Mouse (Mus musculus) neural tube, embryonic 15.5 days (tissue): ENCODE measurements at regions not wholly inside any gene's neighbourhood (a gene's known extent, or its start where the extent isn't known, plus 50 kb on each side); places are given as distances from the start of the nearest gene placed in this dataset.

Source experiments
- ATAC-seq: fragments of 200-750 bp; cut with Nextera tagmentation; 2 replicates; pipeline ENCODE4 v1.8.0; 2017; ENCODE audit warnings: mild to moderate bottlenecking, moderate TSS enrichment, moderate library complexity; ENCODE audit not compliant: low FRiP score
- H3K27ac ChIP-seq: fragments of 300-500 bp; sonication (generic); replicated peaks from 2 replicates; pipeline ENCODE4 v1.5.1; 2015; ENCODE audit warnings: mild to moderate bottlenecking, inconsistent platforms
- H3K27me3 ChIP-seq: fragments of 300-500 bp; sonication (generic); replicated peaks from 2 replicates; pipeline ENCODE4 v1.6.1; 2015; ENCODE audit warnings: inconsistent platforms
- H3K36me3 ChIP-seq: fragments of 300-500 bp; sonication (generic); 2 replicates; pipeline ENCODE4 v1.6.1; 2015; ENCODE audit warnings: inconsistent platforms
- H3K4me1 ChIP-seq: fragments of 300-500 bp; sonication (generic); 2 replicates; pipeline ENCODE4 v1.6.1; 2015; ENCODE audit warnings: inconsistent platforms
- H3K4me2 ChIP-seq: fragments of 300-500 bp; sonication (generic); 2 replicates; pipeline ENCODE4 v1.6.1; 2015; ENCODE audit warnings: inconsistent platforms, mild to moderate bottlenecking, moderate library complexity
- H3K4me3 ChIP-seq: fragments of 300-500 bp; sonication (generic); replicated peaks from 2 replicates; pipeline ENCODE4 v1.5.1; 2015; ENCODE audit warnings: mild to moderate bottlenecking, inconsistent platforms
- H3K9ac ChIP-seq: fragments of 300-500 bp; sonication (generic); replicated peaks from 2 replicates; pipeline ENCODE4 v1.6.1; 2015; ENCODE audit warnings: mild to moderate bottlenecking, inconsistent platforms
- H3K9me3 ChIP-seq: fragments of 300-500 bp; sonication (generic); replicated peaks from 2 replicates; pipeline ENCODE4 v1.6.1; 2016; ENCODE audit warnings: inconsistent platforms
- WGBS: fragments of 180-500 bp; shearing (Covaris S2); methylation state at CpG from one replicate; pipeline ENCODE4 v1.1.7; 2015; ENCODE audit warnings: mixed read lengths; 5-methylcytosine and 5-hydroxymethylcytosine counted together

DNA sequence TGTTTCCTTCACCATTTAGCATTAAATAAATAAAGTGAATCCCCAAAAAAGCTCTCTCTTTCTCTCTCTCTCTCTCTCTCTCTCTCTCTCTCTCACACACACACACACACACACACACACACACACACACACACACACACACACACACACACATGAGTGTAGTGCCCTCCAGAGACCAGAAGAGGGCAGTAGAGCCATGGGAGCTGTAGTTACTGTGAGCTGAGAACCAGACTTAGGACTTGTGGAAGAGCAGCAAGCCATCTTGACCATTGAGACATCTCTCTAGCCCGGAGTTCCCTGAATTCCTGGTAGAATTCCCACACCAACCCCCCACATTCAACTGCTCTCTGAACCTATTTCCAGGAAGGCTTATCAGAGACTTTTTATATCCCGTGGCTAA, 190.3 kb downstream of the Rplp1 start:
- Histone ChIP-seq H3K4me1 (peaks cover 16% of the 10 kb centered on the region), H3K4me2 (no peak overlapping the region), H3K9me3 (no peaks in the 10 kb centered on the region), H3K9ac (no peak overlapping the region), H3K27me3 (no peaks in the 10 kb centered on the region), H3K4me3 (no peak overlapping the region), H3K36me3 (no peaks in the 10 kb centered on the region), H3K27ac (no peak overlapping the region)
- no peak for ATAC-seq
- 92% methylated on average over 2 of the region's 2 CpGs for WGBS

DNA sequence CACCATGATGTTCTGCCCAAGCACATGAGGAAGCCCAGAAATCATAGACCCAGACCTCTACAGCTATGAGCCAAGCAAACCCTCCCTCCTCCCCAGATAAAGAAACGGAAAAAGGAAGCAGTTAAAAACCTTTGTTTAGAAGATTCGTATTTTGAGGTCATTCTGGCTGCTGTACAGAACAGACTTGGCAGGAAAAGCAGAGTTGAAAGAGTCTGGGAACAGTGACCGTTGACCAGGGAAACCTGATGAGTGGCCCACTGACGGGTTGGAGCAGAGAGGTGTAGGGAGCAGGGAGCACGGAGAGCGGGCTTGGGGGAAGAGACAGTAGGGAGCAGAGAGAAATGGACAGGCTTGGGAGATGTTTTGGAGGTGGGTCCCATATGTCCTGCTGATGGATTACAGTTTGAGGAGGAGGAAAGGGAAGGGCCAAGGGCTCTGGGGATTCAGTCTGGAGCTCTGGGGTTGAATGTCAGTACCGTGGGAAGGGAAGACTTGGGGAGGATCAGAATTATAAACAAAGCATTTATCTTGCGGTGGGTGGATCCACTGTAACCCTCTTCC, 191.2 kb downstream of the Rplp1 start:
- H3K9ac ChIP-seq: no peak overlapping the region
- no peaks in the 10 kb centered on the region for H3K36me3 ChIP-seq
- 76% methylated on average over 8 of the region's 8 CpGs for WGBS
- H3K4me1 ChIP-seq: peaks cover 16% of the 10 kb centered on the region
- H3K9me3 ChIP-seq: no peaks in the 10 kb centered on the region
- no peak for ATAC-seq
- no peak overlapping the region for H3K4me2 ChIP-seq
- 0 out of 2 replicates have a peak, but pooled peaks cover 5% of the 10 kb centered on the region for H3K27me3 ChIP-seq
- no peak overlapping the region for H3K4me3 ChIP-seq
- no peak overlapping the region for H3K27ac ChIP-seq

DNA sequence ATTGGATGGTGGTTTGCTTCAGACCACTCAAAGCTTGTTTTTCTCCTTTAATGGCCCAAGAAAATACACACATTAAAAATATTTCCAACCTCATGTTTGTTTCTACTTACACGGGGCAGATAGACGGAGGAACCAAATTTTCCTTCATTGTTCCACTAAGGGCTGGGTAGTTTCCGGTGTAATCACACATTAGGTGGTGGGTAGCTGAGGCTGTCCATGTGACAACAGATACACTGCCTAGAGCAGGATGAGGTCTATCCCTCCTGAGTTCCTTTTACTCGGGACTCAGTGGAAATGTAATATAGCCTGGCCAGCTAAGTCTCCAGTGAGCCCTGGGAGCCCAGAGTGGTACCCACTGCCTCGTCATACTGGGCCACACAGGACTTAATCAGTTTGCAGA, 192.5 kb downstream of the Rplp1 start:
- Histone ChIP-seq H3K9me3 (no peaks in the 10 kb centered on the region), H3K4me3 (no peak overlapping the region), H3K27ac (no peak overlapping the region), H3K4me1 (peaks cover 17% of the 10 kb centered on the region), H3K36me3 (no peaks in the 10 kb centered on the region), H3K27me3 (0 out of 2 replicates have a peak, but pooled peaks cover 5% of the 10 kb centered on the region), H3K4me2 (no peak overlapping the region), H3K9ac (no peak overlapping the region)
- 90% methylated on average over 5 of the region's 5 CpGs for WGBS
- no peak for ATAC-seq

DNA sequence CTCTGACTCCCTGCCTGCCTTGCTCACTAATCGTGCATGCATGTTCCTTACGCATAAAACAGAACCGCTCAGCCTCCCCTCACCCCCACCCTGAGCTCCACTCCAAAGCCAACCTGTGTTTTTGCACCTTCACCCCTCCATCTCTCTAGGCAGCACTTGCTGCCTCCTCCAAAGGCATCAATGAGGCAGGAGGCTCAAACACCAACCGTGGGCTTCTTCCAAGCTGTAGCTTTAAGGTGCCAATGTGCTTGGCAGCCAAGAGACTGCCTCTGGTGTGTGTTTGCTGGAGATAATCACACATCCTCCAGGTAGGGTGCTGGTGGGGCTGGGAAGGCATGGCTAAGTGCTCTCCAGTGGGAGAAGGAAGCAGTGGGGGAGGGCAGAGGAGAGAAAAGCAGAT, 193.3 kb downstream of the Rplp1 start:
- ATAC-seq: no peak
- Histone ChIP-seq H3K36me3 (no peaks in the 10 kb centered on the region), H3K9ac (no peak overlapping the region), H3K4me3 (no peak overlapping the region), H3K4me2 (no peak overlapping the region), H3K4me1 (peaks cover 19% of the 10 kb centered on the region), H3K27ac (peak overlapping the region; percentile 20; the same call in 1 of the 2 replicates), H3K9me3 (no peaks in the 10 kb centered on the region), H3K27me3 (0 out of 2 replicates have a peak, but pooled peaks cover 5% of the 10 kb centered on the region)
- 32% methylated on average over 4 of the region's 4 CpGs for WGBS

DNA sequence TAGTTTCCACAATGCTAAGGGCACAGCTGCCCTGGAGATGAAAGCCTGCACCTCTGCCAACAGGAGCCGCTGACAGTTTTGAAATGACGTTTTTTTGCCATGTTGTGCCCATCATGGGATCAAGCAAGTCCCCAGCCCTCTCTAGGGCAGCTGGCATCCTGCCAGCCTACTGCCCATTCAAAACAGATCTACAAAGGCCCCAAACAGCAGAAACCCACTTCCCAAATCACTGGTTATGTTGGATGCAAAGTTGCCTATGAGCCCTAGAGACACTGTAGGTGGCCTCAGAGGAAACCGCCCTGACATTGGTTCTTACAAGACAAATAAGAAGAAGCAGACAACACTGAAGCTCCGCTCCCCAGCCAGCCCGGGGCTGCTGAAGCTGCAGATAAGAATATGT, 194.1 kb downstream of the Rplp1 start:
- H3K9ac ChIP-seq: no peak overlapping the region

DNA sequence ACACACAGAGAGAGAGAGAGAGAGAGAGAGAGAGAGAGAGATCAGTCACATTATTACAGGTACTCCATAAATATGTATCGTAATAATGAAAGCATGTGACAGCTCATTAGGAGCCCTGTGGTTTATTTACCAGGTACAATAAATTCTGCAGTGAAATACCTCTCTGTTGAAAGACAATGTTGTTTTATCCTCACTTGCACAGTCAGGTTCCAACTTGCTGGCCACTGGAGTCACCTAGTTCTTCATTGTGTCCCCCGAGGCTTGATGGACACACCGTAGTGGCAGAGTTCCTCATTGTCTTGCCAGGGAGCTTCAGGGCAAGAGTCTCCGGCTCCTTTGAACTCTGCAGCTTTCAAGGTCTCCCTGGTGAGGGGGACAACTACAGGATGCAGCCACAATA, 197.6 kb downstream of the Rplp1 start:
- H3K4me1 ChIP-seq: peaks cover 37% of the 10 kb centered on the region
- no peak overlapping the region for H3K4me3 ChIP-seq
- no peak overlapping the region for H3K4me2 ChIP-seq
- no peak overlapping the region for H3K9ac ChIP-seq
- no peaks in the 10 kb centered on the region for H3K36me3 ChIP-seq
- H3K27ac ChIP-seq: no peak overlapping the region
- ATAC-seq: no peak
- 0 out of 2 replicates have a peak, but pooled peaks cover 5% of the 10 kb centered on the region for H3K27me3 ChIP-seq
- H3K9me3 ChIP-seq: no peaks in the 10 kb centered on the region
- 36% methylated on average over 4 of the region's 4 CpGs for WGBS

More for the DNA sequence above, 194.1 kb downstream of the Rplp1 start:
- ATAC-seq: no peak
- no peaks in the 10 kb centered on the region for H3K9me3 ChIP-seq
- peaks cover 19% of the 10 kb centered on the region for H3K4me1 ChIP-seq
- 49% methylated on average over 5 of the region's 5 CpGs for WGBS
- no peak overlapping the region for H3K4me2 ChIP-seq
- H3K27ac ChIP-seq: peak overlapping the region; percentile 20; the same call in 1 of the 2 replicates
- H3K27me3 ChIP-seq: 0 out of 2 replicates have a peak, but pooled peaks cover 5% of the 10 kb centered on the region
- no peaks in the 10 kb centered on the region for H3K36me3 ChIP-seq
- no peak overlapping the region for H3K4me3 ChIP-seq

DNA sequence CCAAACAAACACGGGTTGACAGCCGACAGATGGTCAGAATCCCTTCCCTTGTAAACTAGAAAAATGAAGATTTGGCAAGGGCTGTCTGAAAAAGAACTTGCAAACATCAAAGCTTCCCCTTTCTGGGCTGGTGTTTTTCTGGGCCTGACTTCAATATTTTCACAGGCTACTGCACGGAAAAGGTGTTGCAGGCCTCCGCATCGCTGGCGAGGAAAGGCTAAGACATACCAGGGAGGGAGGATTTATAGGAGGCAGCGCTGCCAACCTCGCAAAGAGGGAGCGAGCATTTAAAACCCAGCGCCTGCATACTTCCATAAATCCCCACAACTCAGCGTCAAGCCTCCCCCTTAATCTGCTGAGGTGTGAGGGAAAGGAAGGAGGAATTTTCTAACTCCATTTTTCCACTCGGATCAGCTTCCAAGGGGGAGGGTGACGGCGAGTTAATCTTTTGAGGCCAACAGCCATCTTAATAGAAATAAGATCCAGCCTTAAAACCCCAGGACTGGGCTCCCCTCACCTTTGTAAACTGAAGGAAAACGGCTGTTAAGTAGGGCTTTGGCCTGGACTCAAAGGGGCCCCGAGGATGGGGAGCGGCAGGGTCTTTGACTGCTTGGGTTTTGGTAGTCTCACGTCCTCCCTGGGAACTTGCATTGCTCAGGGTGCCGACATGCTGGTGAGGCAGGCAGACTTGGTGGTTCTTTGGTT, 199.9 kb downstream of the Rplp1 start:
- H3K4me3 ChIP-seq: no peak overlapping the region
- H3K27ac ChIP-seq: peak overlapping the region; percentile 4; the same call in 1 of the 2 replicates
- H3K27me3 ChIP-seq: 0 out of 2 replicates have a peak, but pooled peaks cover 5% of the 10 kb centered on the region
- no peaks in the 10 kb centered on the region for H3K9me3 ChIP-seq
- peaks cover 26% of the 10 kb centered on the region for H3K4me1 ChIP-seq
- H3K9ac ChIP-seq: no peak overlapping the region
- ATAC-seq: no peak
- no peaks in the 10 kb centered on the region for H3K36me3 ChIP-seq
- 36% methylated on average over 19 of the region's 19 CpGs for WGBS
- H3K4me2 ChIP-seq: no peak overlapping the region

DNA sequence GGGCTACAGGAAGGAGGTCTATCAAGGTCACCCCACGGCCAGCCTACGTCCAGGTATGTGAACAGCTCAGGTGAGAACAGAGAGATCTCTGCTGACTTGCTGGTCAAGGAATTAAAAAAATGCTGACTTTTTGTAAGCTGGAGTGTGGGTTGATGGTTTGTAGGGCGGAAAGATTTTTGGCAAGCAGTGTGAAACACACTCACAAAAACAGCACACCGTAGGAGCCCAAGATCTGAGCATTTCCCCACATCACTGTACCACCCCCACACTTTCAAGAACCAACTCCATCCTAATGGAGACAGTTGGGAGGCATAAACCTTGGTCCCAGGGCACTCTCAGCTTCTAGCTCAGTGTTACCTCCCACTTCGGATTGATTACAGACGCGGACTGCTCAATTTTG, 200.5 kb downstream of the Rplp1 start:
- WGBS: 68% methylated on average over 7 of the region's 7 CpGs
- no peaks in the 10 kb centered on the region for H3K36me3 ChIP-seq
- 0 out of 2 replicates have a peak overlapping the region, but pooled peaks have one; percentile 4 for H3K27ac ChIP-seq
- H3K4me2 ChIP-seq: no peak overlapping the region
- no peak overlapping the region for H3K4me3 ChIP-seq
- H3K9ac ChIP-seq: no peak overlapping the region
- peaks cover 26% of the 10 kb centered on the region for H3K4me1 ChIP-seq
- H3K27me3 ChIP-seq: 0 out of 2 replicates have a peak, but pooled peaks cover 5% of the 10 kb centered on the region
- ATAC-seq: no peak
- no peaks in the 10 kb centered on the region for H3K9me3 ChIP-seq

DNA sequence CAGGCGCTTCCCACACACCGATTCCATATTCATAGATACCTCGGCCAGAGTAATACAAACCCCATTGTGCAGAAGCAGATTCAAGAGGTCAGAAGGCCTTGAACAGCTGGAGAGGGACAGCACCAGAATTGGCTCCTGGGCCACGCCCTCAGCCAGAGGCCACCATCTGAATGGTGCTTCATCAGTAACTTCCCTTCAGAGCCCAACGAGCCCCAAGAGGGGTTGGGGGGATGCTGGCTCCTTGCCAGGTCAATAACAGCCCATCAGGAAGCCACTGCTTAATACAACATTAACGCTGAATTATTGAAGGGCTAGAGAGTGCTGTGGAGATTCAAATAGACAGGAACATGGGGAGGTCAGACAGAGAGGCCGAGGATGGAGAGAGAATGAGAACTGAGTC, 203.0 kb downstream of the Rplp1 start:
- Histone ChIP-seq H3K4me3 (no peak overlapping the region), H3K9me3 (no peaks in the 10 kb centered on the region), H3K27ac (no peak overlapping the region), H3K4me2 (no peak overlapping the region), H3K27me3 (no peaks in the 10 kb centered on the region), H3K4me1 (peaks cover 23% of the 10 kb centered on the region), H3K9ac (no peak overlapping the region), H3K36me3 (no peaks in the 10 kb centered on the region)
- WGBS: 31% methylated on average over 7 of the region's 7 CpGs
- ATAC-seq: no peak

DNA sequence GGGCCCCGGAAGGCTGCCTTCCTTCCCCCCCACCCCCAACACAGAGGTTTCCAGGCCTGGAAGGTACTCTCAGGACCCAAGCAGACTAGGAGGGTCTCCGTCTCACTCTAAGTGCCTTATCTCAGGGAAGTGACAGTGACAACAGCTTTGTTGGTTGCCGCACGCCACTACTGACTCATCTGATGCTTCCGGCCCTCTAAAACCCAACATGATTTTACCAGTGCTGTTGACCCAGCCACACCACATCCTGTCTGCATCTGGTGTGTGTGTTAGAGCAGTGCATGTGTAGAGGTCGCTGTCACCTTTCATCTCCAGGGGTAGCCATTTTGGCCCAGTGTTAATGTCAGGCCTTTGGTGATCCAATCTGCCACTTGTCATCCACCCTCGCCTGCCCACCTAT, 206.5 kb downstream of the Rplp1 start:
- H3K27me3 ChIP-seq: peaks cover 6% of the 10 kb centered on the region; the same call in 1 of the 2 replicates
- H3K4me3 ChIP-seq: no peak overlapping the region
- H3K9me3 ChIP-seq: no peaks in the 10 kb centered on the region
- no peak overlapping the region for H3K4me2 ChIP-seq
- no peaks in the 10 kb centered on the region for H3K36me3 ChIP-seq
- 85% methylated on average over 7 of the region's 7 CpGs for WGBS
- ATAC-seq: no peak
- 0 out of 2 replicates have a peak, but pooled peaks cover 6% of the 10 kb centered on the region for H3K4me1 ChIP-seq
- no peak overlapping the region for H3K27ac ChIP-seq
- no peak overlapping the region for H3K9ac ChIP-seq

DNA sequence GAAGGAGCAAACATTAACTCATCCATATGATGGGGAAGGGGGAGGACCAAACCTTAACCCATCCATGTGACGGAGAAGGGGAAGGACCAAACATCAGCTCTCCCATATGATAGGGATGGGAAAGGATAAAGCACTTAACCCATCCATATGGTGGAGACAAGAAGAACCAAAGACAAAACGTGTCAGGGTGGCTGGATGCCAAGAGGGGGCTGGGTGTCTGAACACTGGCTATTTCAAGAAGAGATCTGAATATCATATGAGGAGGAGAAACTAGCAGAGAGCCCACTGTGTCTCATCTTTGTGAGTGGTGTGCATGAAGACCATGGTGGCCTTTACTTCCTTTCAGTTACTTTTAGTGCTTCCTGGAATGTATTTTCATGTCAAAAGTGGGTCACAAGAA, 207.0 kb downstream of the Rplp1 start:
- Histone ChIP-seq H3K9ac (no peak overlapping the region), H3K27ac (no peak overlapping the region), H3K36me3 (no peaks in the 10 kb centered on the region), H3K4me1 (0 out of 2 replicates have a peak, but pooled peaks cover 6% of the 10 kb centered on the region), H3K9me3 (no peaks in the 10 kb centered on the region), H3K4me2 (no peak overlapping the region), H3K4me3 (no peak overlapping the region), H3K27me3 (peaks cover 6% of the 10 kb centered on the region; the same call in 1 of the 2 replicates)
- 75% methylated on average over 2 of the region's 2 CpGs for WGBS
- ATAC-seq: no peak

DNA sequence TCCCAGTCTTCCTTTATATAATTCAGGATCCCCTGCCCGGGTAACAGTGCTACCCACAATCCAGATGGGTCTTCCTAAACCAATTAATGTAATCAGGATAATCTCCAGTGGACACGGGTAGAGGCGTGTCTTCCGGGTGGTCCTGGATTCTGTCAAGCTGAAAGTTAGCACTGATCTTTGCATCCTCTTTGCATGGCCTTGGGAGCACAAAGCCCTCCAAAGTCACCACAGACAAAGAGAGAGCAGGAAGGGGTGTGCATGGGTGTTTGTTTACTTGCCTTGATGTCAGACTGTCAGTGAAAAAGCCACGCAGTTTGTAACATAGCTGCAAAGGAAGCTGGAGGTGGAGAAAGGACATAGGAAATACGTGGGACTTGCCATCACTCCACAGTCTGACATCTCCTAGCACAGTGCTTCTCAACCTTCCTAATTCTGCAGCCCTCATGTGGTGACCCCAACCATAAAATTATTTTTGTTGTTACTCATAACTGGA, 208.0 kb downstream of the Rplp1 start:
- 0 out of 2 replicates have a peak, but pooled peaks cover 1% of the 10 kb centered on the region for H3K4me1 ChIP-seq
- H3K27me3 ChIP-seq: peaks cover 6% of the 10 kb centered on the region; the same call in 1 of the 2 replicates
- no peaks in the 10 kb centered on the region for H3K9me3 ChIP-seq
- no peaks in the 10 kb centered on the region for H3K36me3 ChIP-seq
- no peak overlapping the region for H3K27ac ChIP-seq
- WGBS: 88% methylated on average over 6 of the region's 6 CpGs
- no peak overlapping the region for H3K4me2 ChIP-seq
- H3K9ac ChIP-seq: no peak overlapping the region
- no peak for ATAC-seq
- H3K4me3 ChIP-seq: no peak overlapping the region
